Comparison of ENCODE assay signal across 19 mouse cellular contexts in genomic region chr17:65912202-65912601, GRCm38 (mm10).
"Had no signal": no experiment of that assay in that cellular context is flagged by ENCODE, and none has a peak within 500 bp of the region (broad histone marks: within the 10 kb centered on the region; RNA-seq: fewer than 3 reads in every experiment).

No protein-coding gene starts in this region.

- H3K9ac ChIP-seq: liver, embryonic 13.5 days; lung, embryonic 14.5 days; midbrain, embryonic 12.5 days; midbrain, embryonic 15.5 days; neural tube, embryonic 12.5 days; neural tube, embryonic 15.5 days; stomach, embryonic 15.5 days had no signal

- DNase-seq: kidney, adult 18-20 months; kidney, adult 9 months; kidney, postnatal 10 days; kidney, postnatal 36 days; layer of hippocampus, postnatal 36 days; liver, embryonic 13.5 days; lung, embryonic 14.5 days; lung, postnatal 10 days; lung, postnatal 36 days; retina, postnatal 1 day; right cerebral cortex, postnatal 25 days; spleen, adult 18-20 months; thymus, postnatal 25 days had no signal

- H3K4me2 ChIP-seq: liver, embryonic 13.5 days; lung, embryonic 14.5 days; midbrain, embryonic 12.5 days; midbrain, embryonic 15.5 days; neural tube, embryonic 12.5 days; neural tube, embryonic 15.5 days; stomach, embryonic 15.5 days had no signal

- H3K27ac ChIP-seq: left cerebral cortex, adult 2 months; liver, embryonic 13.5 days; midbrain, embryonic 12.5 days; midbrain, embryonic 15.5 days; neural tube, embryonic 12.5 days; neural tube, embryonic 15.5 days had no signal

- H3K4me1 ChIP-seq: midbrain, embryonic 15.5 days had no signal

- ATAC-seq: midbrain, embryonic 15.5 days had no signal

- H3K4me3 ChIP-seq: left cerebral cortex, adult 2 months; liver, embryonic 13.5 days; midbrain, embryonic 12.5 days; midbrain, embryonic 15.5 days; neural tube, embryonic 12.5 days; neural tube, embryonic 15.5 days; stomach, embryonic 15.5 days had no signal

- H3K9me3 ChIP-seq: liver, embryonic 13.5 days; midbrain, embryonic 12.5 days; midbrain, embryonic 15.5 days; neural tube, embryonic 12.5 days; neural tube, embryonic 15.5 days; stomach, embryonic 15.5 days had no signal

- H3K27me3 ChIP-seq: liver, embryonic 13.5 days; midbrain, embryonic 12.5 days; midbrain, embryonic 15.5 days; neural tube, embryonic 12.5 days; neural tube, embryonic 15.5 days; stomach, embryonic 15.5 days had no signal

- H3K36me3 ChIP-seq: liver, embryonic 13.5 days; midbrain, embryonic 12.5 days; midbrain, embryonic 15.5 days; neural tube, embryonic 12.5 days; neural tube, embryonic 15.5 days; stomach, embryonic 15.5 days had no signal
